Mouse (Mus musculus) retina, embryonic 14.5 days (tissue): ENCODE measurements around the gene Tnfsf9.

ENCODE experiments used
- DNase-seq: peaks from one replicate; pipeline ENCODE4 v3.0.0-alpha.2; 2015; ENCODE audit warnings: low spot score

Tnfsf9 gene

GRCm38 (mm10) chr17:57105181-57106034, at the start of gene Tnfsf9:
Gene Tnfsf9, plus strand, starts transcription at chr17:57105325.
- peak; percentile 77 for DNase-seq

- DNase-seq, result no peak
These were observed 48.9 kb upstream of the Tnfsf9 start for GRCm38 (mm10) chr17:57056246-57056645.

- peak; percentile 18 for DNase-seq
These were observed 46.1 kb upstream of the Tnfsf9 start, which contains the start of gene Crb3 for GRCm38 (mm10) chr17:57058891-57059485. Gene Crb3, plus strand, starts transcription at chr17:57059105.

- peak; percentile 84 for DNase-seq
These were observed 45.6 kb upstream of the Tnfsf9 start, which contains the start of gene Slc25a23 for GRCm38 (mm10) chr17:57059486-57059977. Gene Slc25a23, minus strand, starts transcription at chr17:57059863.

GRCm38 (mm10) chr17:57060231-57060801, 44.8 kb upstream of the Tnfsf9 start:
- DNase-seq, result peak; percentile 98

GRCm38 (mm10) chr17:57061069-57061468, 44.1 kb upstream of the Tnfsf9 start:
- no peak for DNase-seq

- no peak for DNase-seq
These were observed 43.1 kb upstream of the Tnfsf9 start for GRCm38 (mm10) chr17:57062011-57062521.

- no peak for DNase-seq
These were observed 42.6 kb upstream of the Tnfsf9 start for GRCm38 (mm10) chr17:57062548-57062947.

- DNase-seq, result no peak
These were observed 42.1 kb upstream of the Tnfsf9 start for GRCm38 (mm10) chr17:57063031-57063430.

- no peak for DNase-seq
These were observed 38.2 kb upstream of the Tnfsf9 start for GRCm38 (mm10) chr17:57066908-57067307.

GRCm38 (mm10) chr17:57070272-57070671, 34.9 kb upstream of the Tnfsf9 start:
- no peak for DNase-seq

- DNase-seq, result peak; percentile 80
These were observed 34.4 kb upstream of the Tnfsf9 start for GRCm38 (mm10) chr17:57070699-57071098.

GRCm38 (mm10) chr17:57076916-57077315, 28.2 kb upstream of the Tnfsf9 start:
- no peak for DNase-seq

GRCm38 (mm10) chr17:57078336-57078735, 26.8 kb upstream of the Tnfsf9 start, which contains the start of gene Dennd1c:
Gene Dennd1c, minus strand, starts transcription at chr17:57078514.
- DNase-seq, result no peak

GRCm38 (mm10) chr17:57079919-57080318, 25.2 kb upstream of the Tnfsf9 start:
- no peak for DNase-seq

- DNase-seq, result no peak
These were observed 23.8 kb upstream of the Tnfsf9 start for GRCm38 (mm10) chr17:57081234-57081842.

GRCm38 (mm10) chr17:57082481-57082880, 22.6 kb upstream of the Tnfsf9 start:
- no peak for DNase-seq

GRCm38 (mm10) chr17:57085970-57086757, 19.0 kb upstream of the Tnfsf9 start:
- no peak for DNase-seq

GRCm38 (mm10) chr17:57087049-57087832, 17.9 kb upstream of the Tnfsf9 start, which contains the start of gene Tubb4a:
Gene Tubb4a, minus strand, starts transcription at chr17:57087782.
- peak; percentile 77 for DNase-seq

- DNase-seq, result no peak
These were observed 10.9 kb upstream of the Tnfsf9 start for GRCm38 (mm10) chr17:57094222-57094621.
